Mouse (Mus musculus): ENCODE data around the gene Crebl2. TPM values are rescaled to one million over a fixed set of nuclear protein-coding genes. Genes with fewer than 3 reads are reported as not detected.

Crebl2 gene
- total and polyA plus RNA-seq, 3 experiments = 1.4 to 2.2 (median 1.5) TPM

GRCm38 (mm10) chr6:134885515-134885914, 55.6 kb downstream of the Crebl2 start:
- Histone ChIP-seq H3K27me3 (replicated peaks) (no peaks in the 10 kb centered on the region), H3K4me2 (ENCODE audit: insufficient read depth, low read depth, poor library complexity, severe bottlenecking) (no peak overlapping the region), H3K9ac (ENCODE audit: insufficient read depth, low read depth) (no peak overlapping the region), H3K36me3 (replicated peaks in 1 of 2; ENCODE audit: control insufficient read depth in 1 of 2, insufficient read depth in 1 of 2, low read length in 1 of 2) (peaks cover 6 to 14% of the 10 kb centered on the region in 2 experiments), H3K4me3 (replicated peaks in 1 of 3; ENCODE audit: low read depth in 2 of 3, low read length in 2 of 3, poor library complexity in 1 of 3) (no peak overlapping the region), H3K79me2 (replicated peaks; ENCODE audit: control insufficient read depth, extremely low read depth, insufficient read depth, poor library complexity, severe bottlenecking) (no peaks in the 10 kb centered on the region), H3K4me1 (ENCODE audit: control insufficient read depth in 1 of 2, insufficient read depth in 2 of 2) (peaks cover 0 to 5% of the 10 kb centered on the region in 2 experiments; a peak in 1 of 4 replicates), H3K9me3 (replicated peaks; ENCODE audit: low read length) (no peaks in the 10 kb centered on the region), H3K27ac (ENCODE audit: insufficient read depth, low read depth) (no peak overlapping the region)
- dilution Hi-C loops (cut with MboI; ENCODE audit: extremely low pct_ligation_motif_present, extremely low pct_unique_long_range_greater_than_20kb, low sequenced_read_pairs) = no loop called here
- in situ Hi-C loops (cut with MboI; ENCODE audit: low pct_ligation_motif_present, low pct_unique_long_range_greater_than_20kb, low sequenced_read_pairs) = no loop called here
- DNase-seq (ENCODE audit: extremely low read depth) = no peak
- TF ChIP-seq MYC (IDR thresholded peaks at IDR 0.05; ENCODE audit: low read depth, low read length) (no peak), NRF1 (IDR thresholded peaks at IDR 0.05; ENCODE audit: low read depth, low read length) (no peak), RAD21 (IDR thresholded peaks at IDR 0.05; ENCODE audit: low read depth, low read length) (no peak), POLR2AphosphoS2 (IDR thresholded peaks at IDR 0.05; ENCODE audit: low read depth, low read length) (no peak), MEF2A (IDR thresholded peaks at IDR 0.05; ENCODE audit: borderline replicate concordance, low read depth, low read length) (no peak), HCFC1 (IDR thresholded peaks at IDR 0.05; ENCODE audit: low read depth, low read length) (no peak), BHLHE40 (IDR thresholded peaks at IDR 0.05; ENCODE audit: low read depth, low read length) (no peak), IRF4 (IDR thresholded peaks at IDR 0.05; ENCODE audit: low read depth, low read length) (no peak), ZNF384 (IDR thresholded peaks at IDR 0.05; ENCODE audit: low read depth, low read length) (no peak), EP300 (IDR thresholded peaks at IDR 0.05; ENCODE audit: low read length) (no peak)

DNA sequence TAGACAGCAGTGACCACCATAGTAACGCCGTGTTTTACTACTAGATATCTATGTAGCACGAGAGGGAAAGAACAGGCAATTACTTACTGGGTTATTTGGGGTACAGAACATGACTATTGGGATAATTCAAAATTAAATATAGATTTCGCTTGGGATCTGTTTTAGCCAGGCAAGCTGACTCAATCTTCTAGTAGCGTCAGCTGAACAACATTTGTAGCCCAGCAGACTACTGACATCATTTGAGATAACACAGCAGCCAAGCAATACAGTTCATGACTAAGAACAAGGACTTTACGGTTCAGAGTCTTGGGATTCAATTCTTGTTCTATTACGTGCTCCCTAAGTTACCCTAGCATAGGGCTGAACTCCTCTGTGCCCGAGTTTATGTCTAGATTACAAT, 56.5 kb downstream of the Crebl2 start:
- Histone ChIP-seq H3K36me3 (replicated peaks in 1 of 2; ENCODE audit: control insufficient read depth in 1 of 2, insufficient read depth in 1 of 2, low read length in 1 of 2) (peaks cover 6 to 8% of the 10 kb centered on the region in 2 experiments), H3K27me3 (replicated peaks) (no peaks in the 10 kb centered on the region), H3K9me3 (replicated peaks; ENCODE audit: low read length) (no peaks in the 10 kb centered on the region), H3K79me2 (replicated peaks; ENCODE audit: control insufficient read depth, extremely low read depth, insufficient read depth, poor library complexity, severe bottlenecking) (no peaks in the 10 kb centered on the region), H3K27ac (ENCODE audit: insufficient read depth, low read depth) (no peak overlapping the region), H3K4me1 (ENCODE audit: control insufficient read depth in 1 of 2, insufficient read depth in 2 of 2) (peaks cover 0 to 5% of the 10 kb centered on the region in 2 experiments; a peak in 1 of 4 replicates), H3K9ac (ENCODE audit: insufficient read depth, low read depth) (no peak overlapping the region), H3K4me3 (replicated peaks in 1 of 3; ENCODE audit: low read depth in 2 of 3, low read length in 2 of 3, poor library complexity in 1 of 3) (no peak overlapping the region), H3K4me2 (ENCODE audit: insufficient read depth, low read depth, poor library complexity, severe bottlenecking) (no peak overlapping the region)
- TF ChIP-seq POLR2AphosphoS2 (IDR thresholded peaks at IDR 0.05; ENCODE audit: low read depth, low read length) (no peak), JUND (conservative IDR thresholded peaks at IDR 0.05; ENCODE audit: low read depth, low read length) (no peak), ZMIZ1 (IDR thresholded peaks at IDR 0.05; ENCODE audit: low read depth, low read length) (no peak), MXI1 (IDR thresholded peaks at IDR 0.05; ENCODE audit: low read depth, low read length) (no peak), UBTF (IDR thresholded peaks at IDR 0.05; ENCODE audit: low read depth, low read length) (no peak), JUN (IDR thresholded peaks at IDR 0.05; ENCODE audit: insufficient read depth, low read depth, low read length) (no peak), NELFE (IDR thresholded peaks at IDR 0.05; ENCODE audit: low read depth, low read length) (no peak), BHLHE40 (IDR thresholded peaks at IDR 0.05; ENCODE audit: low read depth, low read length) (no peak), RCOR1 (conservative IDR thresholded peaks at IDR 0.05; ENCODE audit: low read depth, low read length) (no peak), NRF1 (IDR thresholded peaks at IDR 0.05; ENCODE audit: low read depth, low read length) (no peak), ETS1 (conservative IDR thresholded peaks at IDR 0.05; ENCODE audit: low read depth, low read length) (no peak), GABPA (IDR thresholded peaks at IDR 0.05; ENCODE audit: insufficient replicate concordance, low read depth, low read length) (no peak), RAD21 (IDR thresholded peaks at IDR 0.05; ENCODE audit: low read depth, low read length) (no peak), ZNF384 (IDR thresholded peaks at IDR 0.05; ENCODE audit: low read depth, low read length) (no peak), KAT2A (IDR thresholded peaks at IDR 0.05; ENCODE audit: insufficient replicate concordance, low read length) (no peak), PAX5 (IDR thresholded peaks at IDR 0.05; ENCODE audit: low read length) (no peak)
- DNase-seq (ENCODE audit: extremely low read depth) = no peak
- in situ Hi-C loops (cut with MboI; ENCODE audit: low pct_ligation_motif_present, low pct_unique_long_range_greater_than_20kb, low sequenced_read_pairs) = no loop called here
- dilution Hi-C loops (cut with MboI; ENCODE audit: extremely low pct_ligation_motif_present, extremely low pct_unique_long_range_greater_than_20kb, low sequenced_read_pairs) = no loop called here

All from CH12.LX (cell line).